Mouse (Mus musculus) lung, postnatal 0 days (tissue): Measurements from ENCODE around the gene Neil3. TPM values are rescaled to one million over a fixed set of nuclear protein-coding genes. Genes with fewer than 3 reads are reported as not detected.

Source experiments
- ATAC-seq: fragments of 200-750 bp; cut with Nextera tagmentation; 2 replicates; pipeline ENCODE4 v1.8.0; 2017; ENCODE audit warnings: moderate library complexity
- DNase-seq: peaks from one replicate; pipeline ENCODE4 v3.0.0-alpha.2; 2016; ENCODE audit warnings: low spot score
- H3K27ac ChIP-seq: fragments of 300-500 bp; sonication (generic); 2 replicates; pipeline ENCODE4 v1.5.1; 2014; ENCODE audit warnings: antibody characterized with exemption, mild to moderate bottlenecking, low read length, mixed read lengths
- H3K27me3 ChIP-seq: fragments of 300-500 bp; sonication (generic); replicated peaks from 2 replicates; pipeline ENCODE4 v1.6.1; 2014; ENCODE audit warnings: low read length, mixed read lengths; ENCODE audit not compliant: insufficient read depth
- H3K36me3 ChIP-seq: fragments of 300-500 bp; sonication (generic); 2 replicates; pipeline ENCODE4 v1.6.1; 2014; ENCODE audit warnings: low read length, mixed read lengths; ENCODE audit not compliant: insufficient read depth
- H3K4me1 ChIP-seq: fragments of 300-500 bp; sonication (generic); 2 replicates; pipeline ENCODE4 v1.6.1; 2014; ENCODE audit warnings: antibody characterized with exemption, low read depth, low read length, mixed read lengths; ENCODE audit not compliant: insufficient read depth
- H3K4me2 ChIP-seq: fragments of 300-500 bp; sonication (generic); replicated peaks from 2 replicates; pipeline ENCODE4 v1.6.1; 2014; ENCODE audit warnings: low read depth, mild to moderate bottlenecking, low read length, moderate library complexity, mixed read lengths
- H3K4me3 ChIP-seq: fragments of 300-500 bp; sonication (generic); 2 replicates; pipeline ENCODE4 v1.5.1; 2014; ENCODE audit warnings: low read depth, low read length
- H3K9ac ChIP-seq: fragments of 300-500 bp; sonication (generic); replicated peaks from 2 replicates; pipeline ENCODE4 v1.6.1; 2014; ENCODE audit warnings: low read depth, mild to moderate bottlenecking
- H3K9me3 ChIP-seq: fragments of 300-500 bp; sonication (generic); 2 replicates; pipeline ENCODE4 v1.6.1; 2016; ENCODE audit warnings: low read length, mixed read lengths
- CTCF ChIP-seq: IDR thresholded peaks from 2 replicates; pipeline ENCODE4 v1.5.1; 2016; ENCODE audit warnings: antibody characterized with exemption, mild to moderate bottlenecking
- EP300 ChIP-seq: IDR thresholded peaks from 2 replicates; pipeline ENCODE4 v1.6.1; 2016; ENCODE audit warnings: antibody characterized with exemption, mild to moderate bottlenecking, control low read depth
- WGBS: fragments of 180-500 bp; shearing (Covaris S2); extraction: QIAGEN DNeasy Blood & Tissue Kit; methylation state at CpG from one replicate; pipeline ENCODE4 v1.1.7; 2014; 5-methylcytosine and 5-hydroxymethylcytosine counted together
- polyA plus RNA-seq: library from polyadenylated mRNA; unstranded; fragments of >200 nt; fragmentation: Nextera tagmentation; extraction: Ambion mirVana; gene quantifications from 2 replicates; pipeline ENCODE4 v1.2.1, GENCODE M21; 2015

The Neil3 gene
- polyA plus RNA-seq, 1 experiment from 2014 or later: 2.5 TPM

DNA sequence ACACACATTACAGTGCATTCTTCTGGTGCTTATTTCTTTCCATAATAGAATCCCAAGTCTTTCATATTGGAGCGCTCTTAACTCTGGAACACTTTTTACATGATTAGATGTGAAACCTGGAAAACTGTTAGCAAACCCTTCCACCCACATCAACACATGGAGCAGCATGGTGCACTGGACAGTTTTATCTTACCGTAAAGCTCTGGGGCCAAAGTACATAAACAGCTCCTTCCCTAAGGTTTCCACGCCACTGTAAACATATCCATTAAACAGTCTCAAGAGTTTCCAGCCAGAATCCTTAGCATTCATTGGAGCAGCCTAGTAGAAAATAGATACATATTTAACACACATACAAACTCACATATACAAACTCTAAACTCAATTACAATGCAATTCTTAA lies 15.4 kb downstream of the Neil3 start:
- Histone ChIP-seq H3K27me3 (no peaks in the 10 kb centered on the region), H3K4me2 (no peak overlapping the region), H3K4me3 (no peak overlapping the region), H3K27ac (no peak overlapping the region), H3K36me3 (no peaks in the 10 kb centered on the region), H3K4me1 (no peaks in the 10 kb centered on the region), H3K9me3 (no peaks in the 10 kb centered on the region), H3K9ac (no peak overlapping the region)
- ATAC-seq (no peak), DNase-seq (no peak)
- no peak for TF ChIP-seq EP300
- TF ChIP-seq CTCF: no peak
- WGBS: 68% methylated on average over 3 of the region's 3 CpGs

- H3K9me3 ChIP-seq: no peaks in the 10 kb centered on the region
- no peaks in the 10 kb centered on the region for H3K4me1 ChIP-seq
- H3K27me3 ChIP-seq: no peaks in the 10 kb centered on the region
- H3K4me2 ChIP-seq: no peak overlapping the region
- no peak overlapping the region for H3K9ac ChIP-seq
- 94% methylated on average over 3 of the region's 3 CpGs for WGBS
- H3K27ac ChIP-seq: no peak overlapping the region
- no peak for DNase-seq
- no peak for ATAC-seq
- H3K36me3 ChIP-seq: no peaks in the 10 kb centered on the region
- H3K4me3 ChIP-seq: no peak overlapping the region
- TF ChIP-seq CTCF (no peak), EP300 (no peak)
Observed at GRCm38 (mm10) chr8:53619196-53619595, 19.7 kb downstream of the Neil3 start.

- ATAC-seq (no peak), DNase-seq (no peak)
- Histone ChIP-seq H3K27me3 (no peaks in the 10 kb centered on the region), H3K9ac (no peak overlapping the region), H3K4me2 (no peak overlapping the region), H3K4me3 (no peak overlapping the region), H3K4me1 (no peaks in the 10 kb centered on the region), H3K9me3 (no peaks in the 10 kb centered on the region), H3K27ac (no peak overlapping the region), H3K36me3 (no peaks in the 10 kb centered on the region)
- no peak for TF ChIP-seq EP300
- no peak for TF ChIP-seq CTCF
- WGBS: 75% methylated on average over 8 of the region's 8 CpGs
Observed at GRCm38 (mm10) chr8:53614288-53614646, 24.6 kb downstream of the Neil3 start.

- H3K4me3 ChIP-seq: no peak overlapping the region
- no peak for TF ChIP-seq EP300
- no peak for TF ChIP-seq CTCF
- no peaks in the 10 kb centered on the region for H3K36me3 ChIP-seq
- H3K9me3 ChIP-seq: no peaks in the 10 kb centered on the region
- DNase-seq: no peak
- 94% methylated on average over 7 of the region's 7 CpGs for WGBS
- no peak for ATAC-seq
- H3K27ac ChIP-seq: no peak overlapping the region
- no peak overlapping the region for H3K9ac ChIP-seq
- H3K27me3 ChIP-seq: no peaks in the 10 kb centered on the region
- no peaks in the 10 kb centered on the region for H3K4me1 ChIP-seq
- H3K4me2 ChIP-seq: no peak overlapping the region
Observed at GRCm38 (mm10) chr8:53613577-53614287, 25.1 kb downstream of the Neil3 start.

GRCm38 (mm10) chr8:53612297-53612696 lies 26.6 kb downstream of the Neil3 start:
- H3K36me3 ChIP-seq: no peaks in the 10 kb centered on the region
- no peak for DNase-seq
- no peak overlapping the region for H3K9ac ChIP-seq
- no peaks in the 10 kb centered on the region for H3K9me3 ChIP-seq
- H3K27ac ChIP-seq: no peak overlapping the region
- TF ChIP-seq EP300: no peak
- peak; percentile 41 for TF ChIP-seq CTCF
- no peak overlapping the region for H3K4me2 ChIP-seq
- ATAC-seq: no peak
- no peak overlapping the region for H3K4me3 ChIP-seq
- WGBS: 60% methylated on average over 7 of the region's 7 CpGs
- no peaks in the 10 kb centered on the region for H3K4me1 ChIP-seq
- H3K27me3 ChIP-seq: no peaks in the 10 kb centered on the region

DNA sequence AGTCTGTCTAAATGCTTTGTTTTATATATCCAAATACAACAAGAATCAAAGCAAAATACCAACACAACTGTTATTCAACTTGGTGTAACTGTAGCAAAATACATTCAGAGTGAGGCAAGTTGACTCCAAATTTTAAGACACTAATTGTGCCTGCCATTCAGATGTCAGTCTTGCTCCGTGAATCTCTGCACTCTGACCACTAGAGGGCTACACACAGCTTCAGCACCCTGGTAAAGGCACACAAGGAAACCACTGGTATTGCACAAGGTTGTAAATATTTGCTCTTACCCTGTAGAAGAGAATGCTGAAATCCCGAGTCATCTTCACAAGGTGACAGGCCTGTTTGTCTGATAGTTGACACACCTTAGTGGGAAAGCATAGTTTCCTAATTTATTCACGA lies 31.8 kb downstream of the Neil3 start:
- Histone ChIP-seq H3K4me2 (no peak overlapping the region), H3K27me3 (no peaks in the 10 kb centered on the region), H3K36me3 (no peaks in the 10 kb centered on the region), H3K27ac (no peak overlapping the region), H3K9me3 (no peaks in the 10 kb centered on the region), H3K4me3 (no peak overlapping the region), H3K4me1 (no peaks in the 10 kb centered on the region), H3K9ac (no peak overlapping the region)
- peak; percentile 88 for DNase-seq
- WGBS: 27% methylated on average over 3 of the region's 3 CpGs
- peak; percentile 88 for ATAC-seq
- TF ChIP-seq CTCF: peak; percentile 96
- TF ChIP-seq EP300: no peak

GRCm38 (mm10) chr8:53604906-53605305 lies 34.0 kb downstream of the Neil3 start:
- no peak for TF ChIP-seq EP300
- TF ChIP-seq CTCF: no peak
- Histone ChIP-seq H3K9ac (no peak overlapping the region), H3K27me3 (no peaks in the 10 kb centered on the region), H3K36me3 (no peaks in the 10 kb centered on the region), H3K4me3 (no peak overlapping the region), H3K4me1 (no peaks in the 10 kb centered on the region), H3K27ac (no peak overlapping the region), H3K4me2 (no peak overlapping the region), H3K9me3 (no peaks in the 10 kb centered on the region)
- ATAC-seq: no peak
- DNase-seq: no peak
- WGBS: 94% methylated on average over 5 of the region's 5 CpGs
